Mouse (Mus musculus) brain, embryonic 18.5 days (tissue): ENCODE measurements around the gene Srek1ip1.

ENCODE experiments used
- DNase-seq: peaks from one replicate; pipeline ENCODE4 v3.0.0-alpha.2; 2012; ENCODE audit warnings: low read depth, low spot score

Srek1ip1 gene

GRCm38 (mm10) chr13:104841937-104842336 is 49.7 kb downstream of the Srek1ip1 start:
- DNase-seq = no peak

- DNase-seq = no peak
Observed at GRCm38 (mm10) chr13:104843295-104844089, 51.2 kb downstream of the Srek1ip1 start.

- DNase-seq = no peak
Observed at GRCm38 (mm10) chr13:104853645-104854044, 61.4 kb downstream of the Srek1ip1 start.

GRCm38 (mm10) chr13:104863127-104863979 is 71.1 kb downstream of the Srek1ip1 start, which contains the start of gene Shisal2b:
TSS of gene Shisal2b (minus strand) at chr13:104863893.
- no peak for DNase-seq

GRCm38 (mm10) chr13:104866726-104867125 is 74.4 kb downstream of the Srek1ip1 start:
- no peak for DNase-seq

GRCm38 (mm10) chr13:104869907-104870306 is 77.6 kb downstream of the Srek1ip1 start:
- no peak for DNase-seq

- DNase-seq = no peak
Observed at GRCm38 (mm10) chr13:104878508-104878907, 86.2 kb downstream of the Srek1ip1 start.

GRCm38 (mm10) chr13:104883566-104884249 is 91.4 kb downstream of the Srek1ip1 start:
- no peak for DNase-seq

- DNase-seq = no peak
Observed at GRCm38 (mm10) chr13:104886308-104887032, 94.2 kb downstream of the Srek1ip1 start.
